Mouse (Mus musculus): Measurements from ENCODE around the gene Tnfaip6.

DNA sequence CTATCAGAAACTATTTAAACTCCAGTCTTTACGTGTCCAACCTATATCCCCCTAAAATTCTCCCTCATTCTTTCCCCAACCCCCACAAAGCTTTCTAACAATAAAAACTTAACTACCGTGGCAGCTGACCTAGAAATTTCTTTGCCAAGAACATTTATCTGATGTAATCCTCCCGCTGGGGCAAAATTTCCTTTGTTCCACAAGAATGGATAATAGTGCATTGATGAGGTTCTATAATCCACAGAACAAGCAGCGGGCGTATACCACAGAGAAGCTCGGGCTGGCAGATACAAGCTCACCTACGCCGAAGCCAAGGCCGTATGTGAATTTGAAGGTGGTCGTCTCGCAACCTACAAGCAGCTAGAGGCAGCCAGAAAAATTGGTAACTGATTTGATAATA, 5.7 kb downstream of the Tnfaip6 start:
- TF ChIP-seq POLR2A (IDR thresholded peaks at IDR 0.05; ENCODE audit: borderline replicate concordance, extremely low read depth, low read depth, low read length) (no peak), CTCF (IDR thresholded peaks at IDR 0.05; ENCODE audit: insufficient read depth, low read length) (no peak)
